Mouse (Mus musculus): Measurements from ENCODE around the gene Abcf3.

Abcf3 gene

DNA sequence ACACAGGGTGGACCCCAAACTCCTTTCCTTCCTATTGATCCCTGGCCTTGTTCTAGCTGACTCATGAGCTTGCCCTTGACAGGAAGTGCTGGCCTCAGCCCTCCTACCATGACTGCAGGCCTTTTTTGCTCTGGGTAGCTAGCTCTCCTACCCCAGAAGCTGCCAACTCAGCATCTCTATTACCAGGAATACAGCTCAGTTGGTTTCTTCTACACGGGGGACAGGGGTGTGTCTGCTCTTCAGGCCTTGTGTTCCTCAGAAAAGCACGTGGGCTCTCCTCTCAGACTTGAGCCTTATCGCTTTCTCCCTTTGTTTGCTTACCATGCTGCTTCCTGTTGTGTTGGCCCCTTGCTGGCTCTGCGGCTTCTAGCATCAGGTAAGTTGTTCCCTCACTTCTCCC is 7.9 kb upstream of the Abcf3 start:
- no peak for DNase-seq (ENCODE audit: low spot score in 2 of 2)

DNA sequence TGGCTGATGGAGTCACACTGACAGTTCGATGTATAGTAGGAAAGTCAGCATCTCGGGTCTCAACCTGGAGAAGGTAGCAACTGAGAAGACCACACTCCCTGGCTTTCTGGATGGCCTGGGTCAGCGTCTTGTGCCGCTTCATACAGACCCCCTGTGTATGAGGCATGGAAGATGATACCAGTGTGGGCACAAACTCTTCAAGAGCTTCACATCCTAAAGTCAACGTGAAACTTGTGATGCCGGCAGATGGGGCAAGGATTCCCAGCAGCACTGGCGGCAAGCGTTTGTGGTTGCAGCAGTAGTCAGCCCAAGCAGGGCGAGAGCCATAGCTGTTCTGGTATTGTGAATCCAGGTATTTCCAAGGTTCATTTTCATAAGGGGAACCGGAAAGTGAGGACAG is 2.7 kb upstream of the Abcf3 start:
- DNase-seq (ENCODE audit: low spot score in 2 of 2) = no peak

DNA sequence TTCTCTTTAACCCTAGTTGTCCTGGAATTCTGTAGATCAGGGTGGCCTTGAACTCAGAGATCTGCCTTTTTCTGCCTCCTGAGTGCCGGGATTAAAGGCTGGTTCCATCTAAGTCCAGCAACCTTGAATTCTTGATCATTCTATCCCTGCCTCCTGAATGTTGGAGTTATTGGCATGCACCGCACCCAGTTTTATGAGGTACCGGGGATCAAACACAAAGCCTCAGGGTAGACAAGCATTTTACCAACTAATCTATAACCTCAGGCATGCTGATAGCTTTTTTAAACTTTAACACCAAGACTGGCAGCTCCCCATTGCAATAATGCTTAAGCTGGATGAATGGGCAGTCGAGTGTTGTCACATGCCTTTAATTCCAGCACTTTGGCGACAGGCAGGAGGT is 954 bp upstream of the Abcf3 start:
- DNase-seq (ENCODE audit: low spot score in 2 of 2) = no peak

DNA sequence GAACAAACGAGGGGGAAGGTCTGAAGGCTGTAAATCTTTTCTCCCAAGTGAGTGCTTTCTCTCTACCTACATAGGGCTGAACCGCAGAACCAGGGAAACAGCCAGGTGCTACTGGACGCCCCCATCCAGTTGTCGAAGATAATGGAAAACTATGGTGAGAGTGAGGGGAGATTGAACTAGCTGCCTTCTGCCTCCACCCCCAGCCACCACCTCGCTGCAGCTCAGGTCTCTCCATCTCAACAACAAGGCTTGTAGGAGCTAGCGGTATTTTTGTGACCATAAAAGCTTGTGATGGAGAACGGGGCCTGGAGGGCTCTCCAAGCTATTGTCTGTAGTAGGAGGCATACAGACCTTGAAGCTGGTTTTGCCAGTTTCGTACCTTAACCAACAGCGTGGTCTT is 784 bp downstream of the Abcf3 start:
- no peak for DNase-seq (ENCODE audit: low spot score in 2 of 2)

DNA sequence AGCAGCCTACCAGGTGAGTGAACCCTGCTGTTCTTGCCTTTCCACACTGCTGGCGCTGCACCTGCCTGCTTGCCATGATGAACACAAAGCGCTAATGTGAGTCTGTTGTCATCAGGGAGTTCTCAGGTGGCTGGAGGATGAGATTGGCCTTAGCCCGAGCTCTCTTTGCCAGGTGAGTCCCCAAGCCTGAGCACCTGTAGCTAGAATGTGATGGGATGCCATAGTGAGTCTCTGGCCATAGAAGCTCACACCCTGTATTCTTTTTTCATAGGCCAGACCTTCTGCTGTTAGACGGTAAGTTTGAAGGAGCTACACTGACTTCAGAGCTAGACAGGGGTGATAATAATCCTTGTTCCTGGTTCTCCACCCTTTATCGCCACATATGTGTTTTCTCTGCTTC is 3.3 kb downstream of the Abcf3 start:
- DNase-seq (ENCODE audit: low spot score in 2 of 2) = no peak

DNA sequence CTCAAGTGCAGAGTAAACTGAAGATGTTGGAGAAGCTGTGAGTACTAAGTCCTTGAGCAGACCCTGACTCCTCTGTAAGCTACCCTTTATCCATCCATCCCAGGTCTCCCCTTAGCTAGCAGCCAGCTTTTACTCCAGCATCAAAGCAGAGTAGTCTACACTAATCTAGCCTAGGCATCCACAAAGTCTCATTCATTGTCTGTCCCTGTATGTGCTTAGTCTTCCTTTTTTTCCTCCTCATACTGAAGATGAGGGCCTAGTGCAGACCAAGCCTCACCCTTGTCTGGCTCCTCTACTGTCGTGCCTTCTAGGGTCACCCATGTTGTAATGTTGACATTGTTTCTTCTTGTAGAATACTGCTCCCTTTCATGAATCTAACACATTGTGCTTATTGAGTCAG is 4.2 kb downstream of the Abcf3 start:
- DNase-seq (ENCODE audit: low spot score in 2 of 2) = no peak

DNA sequence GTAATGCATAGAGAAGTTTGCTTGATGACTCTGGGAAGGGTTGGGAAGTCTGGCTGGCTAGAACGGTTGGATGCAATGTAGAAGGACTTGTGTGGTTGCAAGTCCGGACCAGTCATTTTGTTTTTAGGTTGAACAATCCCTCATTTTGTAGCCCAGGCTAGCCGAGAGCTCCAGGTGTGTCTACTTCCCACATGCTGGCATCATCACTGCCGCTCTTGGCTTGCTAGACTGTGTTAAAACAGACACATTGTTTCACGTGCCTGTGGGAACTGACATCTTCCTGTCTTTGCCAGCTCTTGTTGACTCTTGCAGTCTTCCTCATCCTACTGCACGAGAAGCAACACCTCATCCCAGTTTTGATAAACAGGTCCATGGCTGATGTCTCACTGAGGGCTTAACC is 6.6 kb downstream of the Abcf3 start:
- no peak for DNase-seq (ENCODE audit: low spot score in 2 of 2)

DNA sequence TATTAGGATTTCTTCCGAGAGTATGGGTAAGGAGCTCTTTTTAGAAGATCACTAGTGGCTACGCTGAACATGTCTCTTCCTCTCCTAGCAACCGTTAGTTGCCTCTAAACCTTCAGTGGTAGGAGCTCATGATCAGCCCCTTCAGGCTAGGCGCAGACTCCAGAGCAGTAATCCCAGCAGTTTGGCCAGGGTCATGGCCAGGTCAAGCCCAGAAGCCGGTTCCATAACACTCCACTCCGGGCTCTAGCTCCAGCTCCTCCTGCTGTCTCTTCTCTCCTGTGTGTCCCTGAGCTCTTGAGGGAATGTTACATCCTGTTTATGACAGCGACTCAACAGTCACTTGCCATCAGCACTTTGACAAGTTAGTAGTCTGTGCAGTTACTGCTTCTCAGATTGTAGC is 9.0 kb downstream of the Abcf3 start:
- DNase-seq (ENCODE audit: low spot score in 2 of 2) = no peak

DNA sequence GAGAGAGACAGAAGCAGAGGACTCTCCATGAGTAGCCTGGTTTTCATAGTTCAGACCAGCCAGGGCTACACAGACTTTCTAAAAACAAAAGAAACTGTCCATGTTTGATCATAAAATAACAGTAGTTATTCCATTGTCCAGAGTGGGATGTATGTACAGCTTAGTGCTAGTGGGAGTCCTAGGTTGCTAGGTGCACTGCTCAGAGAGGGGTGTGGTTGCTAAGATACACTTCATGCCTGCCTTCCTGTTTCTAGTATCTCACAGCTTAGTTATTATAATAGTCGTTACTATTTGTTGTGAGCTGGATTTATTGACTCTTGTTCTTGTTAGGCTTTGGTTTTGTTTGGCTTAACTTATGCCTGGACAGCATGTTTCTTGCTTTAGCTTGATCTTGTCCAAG is 16.7 kb downstream of the Abcf3 start:
- DNase-seq (ENCODE audit: low spot score in 2 of 2) = no peak

DNA sequence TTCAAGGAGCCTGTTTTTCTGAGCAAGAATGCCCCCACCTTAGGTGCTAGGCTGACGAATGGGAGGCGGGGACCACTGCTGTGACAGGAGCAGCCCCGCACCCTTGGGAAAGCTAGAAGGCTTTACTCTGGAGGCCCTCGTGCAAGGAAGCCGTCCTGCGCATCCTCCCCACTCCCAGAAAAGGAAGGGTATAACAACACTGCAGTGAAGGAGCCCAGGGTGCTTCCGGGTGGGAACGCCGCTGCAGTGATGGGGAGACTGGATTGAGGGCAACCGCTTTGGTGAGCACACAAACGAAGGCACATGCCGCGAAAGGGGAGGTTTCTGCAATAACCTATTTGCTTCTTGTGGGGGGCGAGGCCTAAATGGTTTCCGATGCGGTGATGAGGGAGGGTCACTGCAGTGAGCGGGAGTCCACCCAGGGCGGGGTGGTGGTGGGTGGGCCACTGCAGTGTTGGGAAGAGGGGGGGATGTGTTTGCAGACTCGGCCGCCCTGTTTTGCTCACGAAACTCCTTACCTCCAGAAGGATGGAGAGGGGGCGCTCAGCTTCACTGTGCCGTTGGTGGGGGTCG is 41.1 kb downstream of the Abcf3 start, which contains the start of gene Vwa5b2:
Vwa5b2 (plus strand) TSS at position 106 of the 573 bp plus-strand sequence.
- peak; percentile 33 to 48 for DNase-seq (ENCODE audit: low spot score in 2 of 2)

DNA sequence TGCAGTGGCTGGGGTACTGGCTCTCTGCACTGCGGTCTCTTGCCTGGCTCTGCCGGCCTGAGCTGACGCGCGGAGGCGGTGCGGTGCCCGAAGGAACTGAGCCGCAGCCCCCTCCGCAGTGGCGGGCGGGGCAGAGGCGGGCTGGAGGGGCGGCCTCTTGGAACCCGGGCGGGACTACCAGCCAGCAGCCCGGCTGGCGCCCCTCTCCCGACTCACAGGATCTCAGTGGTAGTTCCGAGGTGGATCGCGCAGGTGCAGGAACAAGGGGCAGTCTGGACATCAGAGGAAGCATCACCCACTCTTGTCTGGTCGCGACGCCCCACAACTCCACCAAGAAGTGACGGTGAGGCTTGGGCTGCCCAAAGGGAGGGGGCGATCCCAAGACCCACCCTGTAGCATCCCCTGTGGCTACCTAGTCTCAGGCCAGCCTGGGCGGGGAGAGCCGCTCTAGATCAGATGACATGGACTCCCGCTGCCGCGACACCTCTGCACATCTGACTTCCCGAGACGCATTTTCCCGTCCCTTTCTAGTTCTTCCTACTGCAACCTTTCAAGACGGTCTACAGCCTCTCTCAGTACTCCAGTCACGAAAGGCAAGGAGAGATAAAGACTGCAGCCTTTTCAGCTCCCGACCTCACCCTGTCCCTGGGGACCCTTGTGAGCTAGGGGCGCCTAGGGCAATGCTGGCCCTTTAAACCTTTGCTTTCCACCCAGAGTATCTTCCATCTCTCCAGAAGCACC is 41.7 kb downstream of the Abcf3 start:
- peak; percentile 31 to 44 for DNase-seq (ENCODE audit: low spot score in 2 of 2)

DNA sequence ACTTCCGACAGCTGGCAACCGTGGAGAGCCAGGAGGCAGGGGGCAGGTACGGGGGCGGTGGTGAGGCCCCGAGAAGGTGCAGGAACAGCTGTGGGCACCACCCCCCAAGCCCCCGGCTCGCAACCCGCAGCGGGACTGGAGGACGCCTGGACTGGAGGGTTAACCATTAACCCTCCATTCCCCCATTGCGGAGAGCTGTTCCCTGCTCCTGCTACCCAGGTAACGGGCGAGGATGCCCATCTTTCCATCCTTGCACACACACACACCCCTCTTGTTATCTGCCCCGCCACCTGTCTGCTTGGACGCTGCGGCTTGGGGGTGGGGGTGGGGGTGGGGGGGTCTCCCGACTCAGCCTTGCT is 42.3 kb downstream of the Abcf3 start:
- no peak for DNase-seq (ENCODE audit: low spot score in 2 of 2)

DNA sequence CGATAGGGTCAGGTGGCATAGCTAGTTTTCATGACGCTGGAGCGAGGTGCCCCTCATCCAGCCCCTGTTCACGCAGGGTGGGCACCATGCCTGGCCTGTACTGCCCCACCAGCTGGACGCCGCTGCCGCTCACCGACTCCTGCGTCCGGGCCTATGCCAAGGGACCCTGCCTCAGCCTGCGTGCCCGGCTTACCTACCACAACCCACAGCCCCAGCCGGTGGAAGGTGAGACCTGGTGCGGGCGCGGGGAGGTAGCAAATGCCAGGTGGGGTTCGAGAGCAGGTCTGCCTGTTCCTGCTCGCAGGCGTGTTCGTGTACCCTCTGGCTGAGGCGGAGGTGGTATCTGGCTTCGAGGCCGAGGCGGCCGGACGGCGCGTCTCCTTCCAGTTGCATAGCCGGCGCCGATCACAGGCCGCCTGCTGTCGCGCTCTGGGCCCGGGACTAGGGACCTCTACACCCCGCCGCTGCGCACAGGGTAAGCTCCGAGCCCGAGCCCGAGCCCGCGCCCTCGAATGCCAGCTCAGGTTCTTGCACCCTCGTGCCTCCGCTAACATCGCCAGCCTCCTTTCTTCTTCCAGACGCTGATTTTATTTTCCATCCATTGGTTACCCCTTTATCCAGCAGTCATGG is 42.8 kb downstream of the Abcf3 start:
- DNase-seq (ENCODE audit: low spot score in 2 of 2) = no peak

DNA sequence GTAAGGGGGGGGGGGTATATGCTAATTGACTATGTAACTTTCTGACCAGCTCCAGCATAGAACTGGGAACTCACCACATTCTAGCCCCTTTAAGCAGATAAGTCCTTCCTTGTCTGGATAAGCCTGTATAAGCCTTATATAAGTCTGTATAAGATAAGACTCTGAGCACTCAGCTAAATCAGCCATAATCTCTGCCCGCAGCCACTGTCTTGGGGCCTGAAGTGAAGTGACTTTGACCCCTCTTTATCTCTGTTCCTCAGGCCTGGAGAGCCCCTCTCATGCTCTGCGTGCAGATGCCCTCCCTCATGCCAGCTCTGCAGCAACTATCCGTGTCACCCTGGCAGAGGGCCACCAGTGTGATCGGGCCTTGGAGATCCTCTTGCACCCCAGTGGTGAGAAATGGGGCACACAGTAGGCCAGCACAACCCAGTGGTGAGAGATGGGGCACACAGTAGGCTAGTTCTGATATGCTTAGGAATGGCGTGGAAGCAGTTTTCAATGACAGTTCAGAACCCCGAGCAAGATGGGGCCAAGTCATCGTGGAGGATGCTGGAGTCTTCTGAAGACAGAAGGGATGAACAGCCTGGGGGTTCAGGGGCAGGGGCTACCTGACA is 46.8 kb downstream of the Abcf3 start:
- no peak for DNase-seq (ENCODE audit: low spot score in 2 of 2)

DNA sequence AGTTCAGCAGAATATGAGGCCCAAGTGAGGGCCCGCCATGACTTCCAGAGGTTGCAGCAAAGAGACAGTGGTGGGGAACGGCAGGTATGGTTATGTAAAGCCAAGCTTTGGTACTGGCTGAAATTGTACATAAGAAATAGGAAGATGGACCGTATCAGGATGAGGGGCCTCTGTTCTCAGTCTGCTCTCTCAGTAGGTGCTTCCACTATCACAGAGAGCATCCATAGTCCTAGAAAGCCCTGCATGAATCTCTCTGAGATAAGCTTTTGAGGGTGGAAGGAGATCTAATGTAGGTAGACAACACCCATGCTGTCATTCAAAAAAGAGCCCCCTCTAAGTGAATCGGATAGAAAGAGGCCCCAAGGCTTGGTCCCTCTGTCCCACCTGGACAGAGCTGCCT is 47.4 kb downstream of the Abcf3 start:
- no peak for DNase-seq (ENCODE audit: low spot score in 2 of 2)

DNA sequence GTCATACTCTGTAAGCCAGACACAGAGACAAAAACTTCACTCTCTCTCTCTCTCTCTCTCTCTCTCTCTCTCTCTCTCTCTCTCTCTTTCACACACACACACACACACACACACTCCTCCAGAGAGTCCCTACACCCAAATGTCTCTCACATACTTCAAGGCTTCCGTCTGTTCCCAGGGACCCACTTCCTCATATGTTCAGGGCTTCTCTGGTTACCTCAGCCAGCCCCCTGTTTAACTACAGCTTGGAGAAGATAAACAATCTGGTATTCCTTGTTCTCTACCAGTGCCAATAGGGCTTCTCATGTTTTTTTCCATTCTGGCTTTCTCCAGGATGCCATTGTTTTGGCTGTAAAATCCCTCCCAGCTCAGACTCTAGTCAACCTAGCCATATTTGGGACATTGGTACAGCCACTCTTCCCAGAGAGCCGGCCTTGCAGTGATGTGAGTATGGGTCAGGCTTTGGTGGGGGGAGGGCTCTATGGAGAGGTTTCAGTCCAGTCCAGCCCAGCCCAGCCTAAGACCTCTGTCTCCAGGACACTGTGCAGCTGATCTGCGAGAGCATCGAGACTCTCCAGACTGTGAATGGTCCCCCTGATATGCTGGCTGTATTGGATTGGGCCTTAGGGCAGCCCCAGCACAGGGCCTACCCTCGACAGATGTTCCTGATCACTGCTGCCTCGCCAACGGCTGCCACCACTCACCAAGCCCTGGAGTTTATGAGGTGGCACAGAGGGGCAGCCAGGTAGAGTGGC is 48.5 kb downstream of the Abcf3 start:
- no peak for DNase-seq (ENCODE audit: low spot score in 2 of 2)

DNA sequence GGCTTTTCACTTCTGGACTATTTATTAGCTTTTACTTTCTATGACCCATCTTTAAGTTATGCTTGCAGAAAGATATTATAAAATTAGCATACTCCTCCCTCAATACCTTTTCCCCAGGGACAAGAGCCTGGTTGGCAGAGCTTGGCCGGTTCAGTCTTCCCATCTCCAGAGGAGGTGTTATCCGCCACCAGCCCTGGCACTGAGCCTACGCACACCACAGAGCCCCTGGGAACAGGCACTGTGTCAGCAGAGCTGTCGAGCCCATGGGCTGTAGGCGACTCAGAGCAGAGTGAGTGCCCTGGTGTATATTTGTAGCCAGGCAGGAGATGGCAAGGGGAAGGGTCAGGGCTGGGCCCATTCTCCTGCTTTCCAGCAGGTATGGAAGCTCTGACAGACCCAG is 52.1 kb downstream of the Abcf3 start:
- DNase-seq (ENCODE audit: low spot score in 2 of 2) = no peak

DNA sequence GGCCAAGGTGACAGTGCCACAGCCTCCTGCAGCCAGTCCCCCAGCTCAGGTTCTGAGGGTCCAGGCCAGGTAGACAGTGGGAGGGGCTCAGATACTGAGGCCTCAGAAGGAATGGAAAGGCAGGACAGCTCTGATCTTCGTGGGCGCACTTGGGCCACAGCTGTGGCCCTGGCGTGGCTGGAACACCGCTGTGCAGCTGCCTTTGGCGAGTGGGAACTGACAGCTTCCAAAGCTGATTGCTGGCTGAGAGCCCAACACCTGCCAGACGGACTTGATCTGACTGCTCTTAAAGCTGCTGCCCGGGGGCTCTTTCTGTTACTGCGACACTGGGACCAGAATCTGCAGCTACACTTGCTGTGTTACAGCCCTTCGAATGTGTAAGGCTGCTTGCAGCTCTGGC is 56.3 kb downstream of the Abcf3 start:
- DNase-seq (ENCODE audit: low spot score in 2 of 2) = no peak

DNA sequence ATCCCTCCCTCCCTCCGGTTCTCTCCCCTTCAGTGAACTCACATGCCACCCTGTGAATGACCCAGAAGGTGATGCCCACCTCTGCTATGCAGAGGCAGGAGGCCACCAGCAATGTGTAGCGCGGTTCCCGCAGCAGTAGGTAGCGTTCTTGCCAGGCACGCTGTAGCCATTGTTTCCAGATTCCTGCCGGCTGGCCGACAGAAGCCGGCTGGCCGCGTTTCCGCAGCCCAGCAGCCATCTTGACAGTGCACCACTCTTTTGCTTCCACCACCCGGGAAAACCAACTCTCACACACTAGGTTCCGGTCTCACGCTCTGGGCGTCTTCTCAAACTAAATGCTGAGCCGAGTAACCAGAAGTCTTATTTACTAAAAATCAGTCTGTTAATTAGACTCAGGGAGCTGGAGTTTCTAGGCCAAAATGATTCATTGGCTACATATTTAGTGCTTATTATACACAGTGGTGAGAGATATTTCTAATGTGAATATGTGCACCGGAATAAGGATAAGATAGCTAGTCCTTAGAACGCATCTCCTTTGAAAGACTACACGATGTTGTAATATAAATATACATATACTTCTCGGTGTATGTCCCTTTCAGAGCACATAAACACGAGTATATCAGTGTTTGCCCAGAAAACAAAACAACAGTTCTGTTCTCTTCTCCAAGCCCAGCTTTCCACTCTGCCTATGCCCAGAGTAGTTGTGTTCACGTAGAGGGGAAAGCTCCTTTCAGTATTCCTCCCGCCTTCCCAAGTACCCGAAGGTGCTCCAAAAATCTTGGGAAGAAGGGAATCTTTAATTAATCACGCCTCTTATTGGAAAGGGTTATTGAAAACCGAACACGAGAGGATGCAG is 62.4 kb downstream of the Abcf3 start:
- peak in 1 of 2 experiments; percentile 54 for DNase-seq (ENCODE audit: low spot score in 2 of 2)
